16 mouse cellular contexts compared by ENCODE assay signal in the genomic region with DNA sequence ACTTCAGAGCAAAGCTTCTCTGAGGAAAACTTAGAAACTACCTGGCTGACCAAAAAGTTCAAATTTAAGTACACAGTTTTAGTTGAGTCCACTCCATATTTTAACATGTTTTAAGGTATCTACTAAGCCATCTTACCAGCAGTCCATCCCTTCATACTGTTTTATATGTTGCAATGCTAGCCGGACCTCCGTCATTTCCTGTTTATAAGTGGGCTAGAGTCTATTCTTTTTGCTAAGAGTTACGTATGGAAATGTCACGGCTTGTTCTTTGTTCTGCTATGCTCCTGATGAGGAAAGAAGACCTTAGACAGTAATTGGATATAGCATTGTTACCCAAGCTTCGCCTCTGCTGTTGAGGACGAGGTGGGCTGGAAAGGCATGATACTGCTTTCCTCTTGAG.
"Had no signal": no experiment of that assay in that cellular context is flagged by ENCODE, and none has a peak within 500 bp of the region (broad histone marks: within the 10 kb centered on the region; RNA-seq: fewer than 3 reads in every experiment).

No protein-coding gene starts in this region.

- H3K4me1 ChIP-seq: neural tube, embryonic 12.5 days; neural tube, embryonic 13.5 days; neural tube, embryonic 15.5 days; stomach, embryonic 15.5 days had no signal

- H3K9ac ChIP-seq: neural tube, embryonic 12.5 days; neural tube, embryonic 13.5 days; neural tube, embryonic 15.5 days; stomach, embryonic 15.5 days had no signal

- DNase-seq: retina, postnatal 1 day; right cerebral cortex, adult 18-20 months; right cerebral cortex, postnatal 14 days; right cerebral cortex, postnatal 25 days; right cerebral cortex, postnatal 4 days; spleen, adult 18-20 months; thymus, adult 18-20 months; thymus, adult 2 months; thymus, postnatal 25 days; thymus, postnatal 36 days; thymus, postnatal 4 days had no signal

- H3K4me2 ChIP-seq: neural tube, embryonic 12.5 days; neural tube, embryonic 13.5 days; neural tube, embryonic 15.5 days; stomach, embryonic 15.5 days had no signal

- H3K27ac ChIP-seq: neural tube, embryonic 12.5 days; neural tube, embryonic 13.5 days; neural tube, embryonic 15.5 days; stomach, embryonic 15.5 days; stomach, postnatal 0 days had no signal

- H3K9me3 ChIP-seq: neural tube, embryonic 12.5 days; neural tube, embryonic 13.5 days; neural tube, embryonic 15.5 days; stomach, embryonic 15.5 days had no signal

- H3K4me3 ChIP-seq: neural tube, embryonic 12.5 days; neural tube, embryonic 13.5 days; neural tube, embryonic 15.5 days; stomach, embryonic 15.5 days had no signal

- H3K27me3 ChIP-seq: neural tube, embryonic 12.5 days; neural tube, embryonic 13.5 days; neural tube, embryonic 15.5 days; stomach, embryonic 15.5 days had no signal
